Mouse (Mus musculus) neural tube, embryonic 14.5 days (tissue): ENCODE measurements at regions not wholly inside any gene's neighbourhood (a gene's known extent, or its start where the extent isn't known, plus 50 kb on each side); places are given as distances from the start of the nearest gene placed in this dataset.
A peak's percentile ranks its signal among the peaks of the same experiment; 100 is the strongest.

ENCODE experiments used
- ATAC-seq: fragments of 200-750 bp; cut with Nextera tagmentation; 2 replicates; pipeline ENCODE4 v1.8.0; 2017; ENCODE audit warnings: low read depth, mild to moderate bottlenecking, moderate TSS enrichment, moderate library complexity
- H3K27ac ChIP-seq: fragments of 300-500 bp; sonication (generic); 2 replicates; pipeline ENCODE4 v1.5.1; 2014; ENCODE audit warnings: low read depth, mild to moderate bottlenecking, control low read depth, low read length, moderate library complexity, mixed read lengths
- H3K27me3 ChIP-seq: fragments of 300-500 bp; sonication (generic); 2 replicates; pipeline ENCODE4 v1.6.1; 2014; ENCODE audit warnings: low read length; ENCODE audit not compliant: control insufficient read depth, insufficient read depth
- H3K36me3 ChIP-seq: fragments of 300-500 bp; sonication (generic); 2 replicates; pipeline ENCODE4 v1.6.1; 2014; ENCODE audit warnings: low read length, mixed read lengths; ENCODE audit not compliant: control insufficient read depth, insufficient read depth
- H3K4me1 ChIP-seq: fragments of 300-500 bp; sonication (generic); 2 replicates; pipeline ENCODE4 v1.6.1; 2014; ENCODE audit warnings: low read length; ENCODE audit not compliant: control insufficient read depth, insufficient read depth
- H3K4me2 ChIP-seq: fragments of 300-500 bp; sonication (generic); 2 replicates; pipeline ENCODE4 v1.6.1; 2014; ENCODE audit warnings: mild to moderate bottlenecking, low read depth, low read length, control low read depth
- H3K4me3 ChIP-seq: fragments of 300-500 bp; sonication (generic); 2 replicates; pipeline ENCODE4 v1.5.1; 2014; ENCODE audit warnings: low read depth, low read length, control low read depth, mixed read lengths
- H3K9ac ChIP-seq: fragments of 300-500 bp; sonication (generic); replicated peaks from 2 replicates; pipeline ENCODE4 v1.6.1; 2014; ENCODE audit warnings: low read depth, mild to moderate bottlenecking, control low read depth, low read length, mixed read lengths
- H3K9me3 ChIP-seq: fragments of 300-500 bp; sonication (generic); 2 replicates; pipeline ENCODE4 v1.6.1; 2016; ENCODE audit warnings: low read length; ENCODE audit not compliant: control insufficient read depth
- WGBS: fragments of 180-500 bp; shearing (Covaris S2); extraction: QIAGEN DNeasy Blood & Tissue Kit; methylation state at CpG from one replicate; pipeline ENCODE4 v1.1.7; 2014; 5-methylcytosine and 5-hydroxymethylcytosine counted together

GRCm38 (mm10) chr12:117389516-117390347, 126.5 kb upstream of the Rapgef5 start:
- 77% methylated on average over 7 of the region's 7 CpGs for WGBS
- no peak overlapping the region for H3K4me2 ChIP-seq

GRCm38 (mm10) chr12:117397512-117397911, 118.8 kb upstream of the Rapgef5 start:
- Histone ChIP-seq H3K4me2 (no peak overlapping the region), H3K27me3 (no peaks in the 10 kb centered on the region), H3K4me1 (no peaks in the 10 kb centered on the region), H3K9me3 (no peaks in the 10 kb centered on the region), H3K9ac (no peak overlapping the region), H3K36me3 (no peaks in the 10 kb centered on the region), H3K4me3 (no peak overlapping the region), H3K27ac (no peak overlapping the region)
- 94% methylated on average over 3 of the region's 3 CpGs for WGBS
- ATAC-seq: no peak

More at GRCm38 (mm10) chr12:117389516-117390347, 126.5 kb upstream of the Rapgef5 start:
- ATAC-seq: no peak
- no peak overlapping the region for H3K9ac ChIP-seq
- H3K36me3 ChIP-seq: no peaks in the 10 kb centered on the region
- no peaks in the 10 kb centered on the region for H3K27me3 ChIP-seq
- H3K27ac ChIP-seq: no peak overlapping the region
- H3K4me3 ChIP-seq: no peak overlapping the region
- no peaks in the 10 kb centered on the region for H3K4me1 ChIP-seq
- H3K9me3 ChIP-seq: no peaks in the 10 kb centered on the region

GRCm38 (mm10) chr12:117403513-117404156, 112.6 kb upstream of the Rapgef5 start:
- no peaks in the 10 kb centered on the region for H3K27me3 ChIP-seq
- 7% methylated on average over 7 of the region's 7 CpGs for WGBS

GRCm38 (mm10) chr12:117404157-117404752, 112.0 kb upstream of the Rapgef5 start:
- no peak overlapping the region for H3K4me2 ChIP-seq
- 56% methylated on average over 5 of the region's 5 CpGs for WGBS
- H3K27me3 ChIP-seq: no peaks in the 10 kb centered on the region
- no peaks in the 10 kb centered on the region for H3K9me3 ChIP-seq
- H3K9ac ChIP-seq: no peak overlapping the region
- H3K4me1 ChIP-seq: no peaks in the 10 kb centered on the region
- ATAC-seq: no peak
- H3K4me3 ChIP-seq: no peak overlapping the region
- no peak overlapping the region for H3K27ac ChIP-seq
- no peaks in the 10 kb centered on the region for H3K36me3 ChIP-seq

More at GRCm38 (mm10) chr12:117403513-117404156, 112.6 kb upstream of the Rapgef5 start:
- Histone ChIP-seq H3K9me3 (no peaks in the 10 kb centered on the region), H3K4me1 (no peaks in the 10 kb centered on the region), H3K4me2 (no peak overlapping the region), H3K27ac (no peak overlapping the region), H3K4me3 (no peak overlapping the region), H3K9ac (no peak overlapping the region), H3K36me3 (no peaks in the 10 kb centered on the region)
- peak; percentile 60 for ATAC-seq

GRCm38 (mm10) chr12:117406832-117407231, 109.4 kb upstream of the Rapgef5 start:
- Histone ChIP-seq H3K27me3 (no peaks in the 10 kb centered on the region), H3K4me1 (no peaks in the 10 kb centered on the region), H3K9me3 (no peaks in the 10 kb centered on the region), H3K36me3 (no peaks in the 10 kb centered on the region), H3K4me2 (no peak overlapping the region), H3K4me3 (no peak overlapping the region), H3K27ac (no peak overlapping the region), H3K9ac (no peak overlapping the region)
- ATAC-seq: no peak
- 90% methylated on average over 9 of the region's 9 CpGs for WGBS

GRCm38 (mm10) chr12:117410604-117411003, 105.7 kb upstream of the Rapgef5 start:
- Histone ChIP-seq H3K36me3 (no peaks in the 10 kb centered on the region), H3K4me2 (no peak overlapping the region), H3K4me3 (no peak overlapping the region), H3K27me3 (no peaks in the 10 kb centered on the region), H3K27ac (no peak overlapping the region), H3K9ac (no peak overlapping the region), H3K4me1 (no peaks in the 10 kb centered on the region), H3K9me3 (no peaks in the 10 kb centered on the region)
- no peak for ATAC-seq
- 50% methylated on average over 1 of the region's 1 CpGs for WGBS

GRCm38 (mm10) chr12:117412257-117412656, 104.0 kb upstream of the Rapgef5 start:
- no peak overlapping the region for H3K4me2 ChIP-seq
- H3K9ac ChIP-seq: no peak overlapping the region
- peak; percentile 46; the same call in 1 of the 2 replicates for ATAC-seq
- WGBS: 38% methylated on average over 6 of the region's 6 CpGs
- H3K27ac ChIP-seq: no peak overlapping the region
- H3K4me1 ChIP-seq: no peaks in the 10 kb centered on the region
- H3K9me3 ChIP-seq: no peaks in the 10 kb centered on the region
- no peak overlapping the region for H3K4me3 ChIP-seq
- no peaks in the 10 kb centered on the region for H3K36me3 ChIP-seq
- no peaks in the 10 kb centered on the region for H3K27me3 ChIP-seq

GRCm38 (mm10) chr12:117412779-117413505, 103.3 kb upstream of the Rapgef5 start:
- Histone ChIP-seq H3K4me3 (no peak overlapping the region), H3K27me3 (no peaks in the 10 kb centered on the region), H3K4me1 (no peaks in the 10 kb centered on the region), H3K4me2 (no peak overlapping the region), H3K9ac (no peak overlapping the region), H3K27ac (no peak overlapping the region), H3K36me3 (no peaks in the 10 kb centered on the region), H3K9me3 (no peaks in the 10 kb centered on the region)
- WGBS: 67% methylated on average over 2 of the region's 2 CpGs
- ATAC-seq: no peak
